Mouse (Mus musculus): ENCODE measurements at regions not wholly inside any gene's neighbourhood (a gene's known extent, or its start where the extent isn't known, plus 50 kb on each side); places are given as distances from the start of the nearest gene placed in this dataset.
A peak's percentile ranks its signal among the peaks of the same experiment; 100 is the strongest.

GRCm38 (mm10) chr2:117987426-117988215, 124.1 kb upstream of the Thbs1 start:
- DNase-seq, result no peak

- no peak for DNase-seq
Measured at GRCm38 (mm10) chr2:117988396-117989173, 123.1 kb upstream of the Thbs1 start.

- DNase-seq, result no peak
Measured at GRCm38 (mm10) chr2:117989215-117989614, 122.5 kb upstream of the Thbs1 start.

GRCm38 (mm10) chr2:117996130-117997083, 115.3 kb upstream of the Thbs1 start:
- no peak for DNase-seq

GRCm38 (mm10) chr2:117999641-118000040, 112.0 kb upstream of the Thbs1 start:
- DNase-seq, result no peak

GRCm38 (mm10) chr2:118004191-118004590, 107.5 kb upstream of the Thbs1 start:
- no peak for DNase-seq

GRCm38 (mm10) chr2:118007539-118008427, 103.9 kb upstream of the Thbs1 start:
- DNase-seq, result no peak

- no peak for DNase-seq
Measured at GRCm38 (mm10) chr2:118011679-118012078, 100.0 kb upstream of the Thbs1 start.

- DNase-seq, result no peak
Measured at GRCm38 (mm10) chr2:118012211-118012610, 99.5 kb upstream of the Thbs1 start.

GRCm38 (mm10) chr2:118013156-118013555, 98.5 kb upstream of the Thbs1 start:
- no peak for DNase-seq

- DNase-seq, result no peak
Measured at GRCm38 (mm10) chr2:118015182-118015581, 96.5 kb upstream of the Thbs1 start.

- DNase-seq, result no peak
Measured at GRCm38 (mm10) chr2:118025829-118026735, 85.6 kb upstream of the Thbs1 start.

GRCm38 (mm10) chr2:118028881-118029280, 82.8 kb upstream of the Thbs1 start:
- DNase-seq, result no peak

GRCm38 (mm10) chr2:118029470-118030108, 82.1 kb upstream of the Thbs1 start:
- no peak for DNase-seq

- no peak for DNase-seq
Measured at GRCm38 (mm10) chr2:118031662-118032061, 80.0 kb upstream of the Thbs1 start.

GRCm38 (mm10) chr2:118033377-118033776, 78.3 kb upstream of the Thbs1 start:
- no peak for DNase-seq

GRCm38 (mm10) chr2:118034026-118034425, 77.7 kb upstream of the Thbs1 start:
- DNase-seq, result no peak

- no peak for DNase-seq
Measured at GRCm38 (mm10) chr2:118035333-118035732, 76.3 kb upstream of the Thbs1 start.

- DNase-seq, result peak; percentile 19
Measured at GRCm38 (mm10) chr2:118038859-118039818, 72.5 kb upstream of the Thbs1 start.

Measured in right cerebral cortex, postnatal 25 days (tissue).